Mouse (Mus musculus) spleen, adult 2 months (tissue): ENCODE measurements around the gene Ercc8. TPM values are rescaled to one million over a fixed set of nuclear protein-coding genes. Genes with fewer than 3 reads are reported as not detected.

Experiments used
- DNase-seq, 2 experiments: peaks; one replicate each; pipeline versions ENCODE4 v3.0.0 to v3.0.0-alpha.2; 2012 to 2021; ENCODE audit warnings: low spot score in 2 of 2, low read depth in 1 of 2
- H3K27ac ChIP-seq: fragments of 200-500 bp; 2 replicates; pipeline ENCODE4 v1.5.1; 2012; ENCODE audit warnings: low read length, inconsistent platforms; ENCODE audit not compliant: insufficient read depth
- H3K27me3 ChIP-seq: fragments of 200-500 bp; 2 replicates; pipeline ENCODE4 v1.6.1; 2012; ENCODE audit warnings: mild to moderate bottlenecking, moderate library complexity, low read length, inconsistent platforms; ENCODE audit not compliant: control insufficient read depth, insufficient read depth
- H3K36me3 ChIP-seq: fragments of 200-500 bp; 2 replicates; pipeline ENCODE4 v1.6.1; 2012; ENCODE audit warnings: mild to moderate bottlenecking, low read length, inconsistent platforms; ENCODE audit not compliant: control insufficient read depth, insufficient read depth
- H3K4me1 ChIP-seq: fragments of 200-500 bp; 2 replicates; pipeline ENCODE4 v1.6.1; 2011; ENCODE audit warnings: inconsistent platforms; ENCODE audit not compliant: control insufficient read depth, insufficient read depth, insufficient read length
- H3K4me3 ChIP-seq: fragments of 200-500 bp; 2 replicates; pipeline ENCODE4 v1.5.1; 2011; ENCODE audit warnings: mild to moderate bottlenecking, inconsistent platforms; ENCODE audit not compliant: insufficient read depth, insufficient read length; ENCODE audit errors: extremely low read depth
- CTCF ChIP-seq: fragments of 200-500 bp; IDR thresholded peaks from 2 replicates; pipeline ENCODE4 v1.5.1; 2011; ENCODE audit warnings: mild to moderate bottlenecking, inconsistent platforms; ENCODE audit not compliant: insufficient read depth, insufficient read length, insufficient replicate concordance; ENCODE audit errors: extremely low read depth
- POLR2A ChIP-seq: fragments of 200-500 bp; IDR thresholded peaks from 2 replicates; pipeline ENCODE4 v1.6.1; 2011; ENCODE audit warnings: low read depth, low read length, inconsistent platforms
- WGBS: fragments of 180-500 bp; shearing (Covaris S2); methylation state at CpG from one replicate; pipeline ENCODE4 v1.1.7; 2018; 5-methylcytosine and 5-hydroxymethylcytosine counted together
- polyA plus RNA-seq: library from polyadenylated mRNA; depleted of rRNA; stranded (reverse); fragments of >200 nt; gene quantifications from 2 replicates; pipeline ENCODE4 v1.2.3, GENCODE M21; 2012

Ercc8 gene
- polyA plus RNA-seq, 1 experiment: 5.7 TPM

- Histone ChIP-seq H3K27ac (no peak overlapping the region), H3K4me3 (no peak overlapping the region), H3K4me1 (no peaks in the 10 kb centered on the region), H3K36me3 (no peaks in the 10 kb centered on the region), H3K27me3 (no peaks in the 10 kb centered on the region)
- TF ChIP-seq CTCF (no peak), POLR2A (no peak)
- DNase-seq: peak in 1 of 2 experiments; percentile 8
- WGBS: 56% methylated on average over 7 of the region's 7 CpGs
These were observed 29.5 kb upstream of the Ercc8 start for GRCm38 (mm10) chr13:108129070-108129469.

GRCm38 (mm10) chr13:108130737-108131136 lies 27.8 kb upstream of the Ercc8 start:
- DNase-seq: no peak
- no peak overlapping the region for H3K27ac ChIP-seq
- no peaks in the 10 kb centered on the region for H3K36me3 ChIP-seq
- no peaks in the 10 kb centered on the region for H3K27me3 ChIP-seq
- H3K4me1 ChIP-seq: no peaks in the 10 kb centered on the region
- WGBS: 93% methylated on average over 5 of the region's 5 CpGs
- H3K4me3 ChIP-seq: no peak overlapping the region
- no peak for TF ChIP-seq POLR2A
- no peak for TF ChIP-seq CTCF

- no peak for DNase-seq
These were observed 26.3 kb upstream of the Ercc8 start for GRCm38 (mm10) chr13:108132031-108132819.

GRCm38 (mm10) chr13:108135617-108136016 lies 22.9 kb upstream of the Ercc8 start:
- TF ChIP-seq POLR2A (no peak), CTCF (no peak)
- Histone ChIP-seq H3K4me3 (no peak overlapping the region), H3K27me3 (no peaks in the 10 kb centered on the region), H3K27ac (no peak overlapping the region), H3K36me3 (no peaks in the 10 kb centered on the region), H3K4me1 (no peaks in the 10 kb centered on the region)
- no peak for DNase-seq
- 78% methylated on average over 6 of the region's 6 CpGs for WGBS

More at GRCm38 (mm10) chr13:108132031-108132819, 26.3 kb upstream of the Ercc8 start:
- Histone ChIP-seq H3K27ac (no peak overlapping the region), H3K27me3 (no peaks in the 10 kb centered on the region), H3K36me3 (no peaks in the 10 kb centered on the region), H3K4me3 (no peak overlapping the region), H3K4me1 (no peaks in the 10 kb centered on the region)
- 83% methylated on average over 6 of the region's 6 CpGs for WGBS
- TF ChIP-seq POLR2A (no peak), CTCF (no peak)

GRCm38 (mm10) chr13:108138403-108138977 lies 20.0 kb upstream of the Ercc8 start:
- Histone ChIP-seq H3K27me3 (no peaks in the 10 kb centered on the region), H3K4me3 (no peak overlapping the region), H3K36me3 (no peaks in the 10 kb centered on the region), H3K4me1 (no peaks in the 10 kb centered on the region), H3K27ac (no peak overlapping the region)
- no peak for DNase-seq
- 85% methylated on average over 5 of the region's 5 CpGs for WGBS
- TF ChIP-seq POLR2A (no peak), CTCF (no peak)

DNA sequence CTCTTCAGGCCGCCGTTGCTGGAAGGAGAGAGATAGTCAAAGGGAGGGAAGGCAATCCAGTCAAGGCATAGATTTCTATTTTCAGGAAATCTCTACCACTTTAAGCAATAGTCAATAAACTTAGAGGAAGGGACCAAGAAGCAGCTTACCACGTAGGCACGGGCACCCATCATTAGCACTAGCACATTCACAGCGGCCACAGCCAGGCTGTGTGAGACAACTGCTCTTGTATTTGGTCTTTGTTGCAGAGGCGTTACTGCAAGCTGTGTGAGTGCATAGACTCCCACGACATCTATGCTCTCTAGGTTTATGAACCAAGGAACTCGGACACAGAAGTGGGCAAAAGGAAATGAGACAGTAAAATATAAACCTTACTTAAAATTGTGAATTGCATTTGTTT lies 14.4 kb upstream of the Ercc8 start:
- no peaks in the 10 kb centered on the region for H3K4me1 ChIP-seq
- no peak overlapping the region for H3K4me3 ChIP-seq
- no peak overlapping the region for H3K27ac ChIP-seq
- no peaks in the 10 kb centered on the region for H3K36me3 ChIP-seq
- no peaks in the 10 kb centered on the region for H3K27me3 ChIP-seq
- DNase-seq: no peak
- WGBS: 95% methylated on average over 8 of the region's 8 CpGs
- TF ChIP-seq POLR2A (no peak), CTCF (no peak)

- H3K27me3 ChIP-seq: no peaks in the 10 kb centered on the region
- no peak overlapping the region for H3K27ac ChIP-seq
- TF ChIP-seq CTCF (peak; percentile 21; the same call in 1 of the 2 replicates), POLR2A (no peak)
- DNase-seq: no peak
- H3K36me3 ChIP-seq: no peaks in the 10 kb centered on the region
- no peak overlapping the region for H3K4me3 ChIP-seq
- no peaks in the 10 kb centered on the region for H3K4me1 ChIP-seq
These were observed 6.7 kb upstream of the Ercc8 start for GRCm38 (mm10) chr13:108151782-108152181.
